Mouse (Mus musculus) brain, embryonic 18.5 days (tissue): ENCODE measurements at regions not wholly inside any gene's neighbourhood (a gene's known extent, or its start where the extent isn't known, plus 50 kb on each side); places are given as distances from the start of the nearest gene placed in this dataset.

Source experiments
- DNase-seq: peaks from one replicate; pipeline ENCODE4 v3.0.0-alpha.2; 2012; ENCODE audit warnings: low read depth, low spot score

DNA sequence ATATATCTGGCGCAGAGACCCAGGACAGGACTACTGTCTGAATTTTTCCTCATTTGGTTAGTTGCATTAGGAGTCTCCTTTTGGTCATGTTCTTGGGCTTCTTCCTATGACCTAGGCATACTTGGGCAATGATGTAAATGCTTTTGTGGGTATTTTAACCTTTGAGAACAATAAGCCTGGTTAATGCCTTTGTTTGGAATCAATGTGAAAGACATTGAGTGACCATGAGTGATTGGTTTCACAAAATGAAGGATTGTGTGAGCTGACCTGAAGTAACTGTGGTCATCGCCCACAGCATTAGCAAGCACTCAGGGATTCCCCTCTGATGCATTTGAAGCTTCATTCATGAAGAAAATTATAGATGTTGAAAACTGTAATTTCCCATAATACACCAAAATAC, 61.9 kb upstream of the Abcb5 start:
- no peak for DNase-seq

DNA sequence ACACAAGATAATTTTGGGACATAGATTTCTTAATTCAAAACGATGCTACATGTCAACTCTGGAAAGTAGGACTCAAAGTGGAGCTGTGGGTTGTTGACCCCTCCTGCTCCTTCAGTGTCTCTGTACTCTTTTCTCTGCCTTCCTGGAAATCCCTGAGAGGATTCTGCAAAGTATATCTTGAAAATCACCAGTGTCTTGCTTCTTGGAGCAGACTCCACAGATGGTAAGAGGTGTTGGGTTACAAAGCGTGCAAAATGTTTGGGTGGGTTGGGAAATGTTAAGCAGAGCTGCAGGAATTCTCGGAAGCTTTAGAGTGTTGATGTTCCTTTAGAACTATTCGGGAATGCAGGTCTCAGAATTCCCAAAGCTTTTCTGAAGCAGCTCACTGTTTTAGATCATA, 61.5 kb upstream of the Abcb5 start:
- no peak for DNase-seq

DNA sequence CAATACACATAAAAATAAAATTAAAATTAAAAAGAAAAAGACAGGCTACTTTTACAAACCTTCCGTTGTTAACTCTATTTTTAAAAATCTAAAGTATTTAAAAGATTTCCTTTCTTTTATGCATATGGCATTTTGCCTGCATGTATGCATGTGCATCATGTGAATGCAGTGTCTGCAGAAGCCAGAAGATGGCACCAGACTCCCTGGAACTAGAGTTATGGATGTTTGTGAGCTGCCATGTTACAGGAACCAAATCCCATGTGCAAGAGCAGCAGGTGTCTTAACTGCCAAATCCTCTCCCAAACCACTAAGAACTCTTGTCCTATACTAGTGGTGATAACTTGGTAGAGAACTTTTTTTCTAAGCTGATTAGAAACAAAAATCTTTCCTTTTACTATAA, 60.1 kb upstream of the Abcb5 start:
- DNase-seq, result peak; percentile 6

DNA sequence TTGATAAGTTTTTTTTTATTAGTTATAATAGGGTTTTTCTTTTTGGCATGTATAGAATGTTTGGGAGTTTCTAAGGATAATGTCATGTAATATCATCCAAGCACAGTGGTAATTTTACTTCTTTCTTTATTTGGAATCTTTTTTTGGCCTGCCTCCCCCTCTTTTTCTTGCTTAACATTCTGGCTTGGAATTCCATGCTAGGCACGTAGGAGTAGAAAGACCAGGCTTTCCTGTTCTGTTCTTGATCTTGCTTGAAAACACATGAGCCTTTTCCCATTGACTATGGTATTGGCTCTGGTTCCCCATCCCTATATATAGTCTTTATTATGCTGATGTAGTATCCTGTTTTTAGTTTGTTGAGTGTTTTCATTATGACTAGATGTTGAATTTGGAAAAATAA, 57.8 kb upstream of the Abcb5 start:
- no peak for DNase-seq
